Mouse (Mus musculus) lung, postnatal 0 days (tissue): ENCODE measurements around the gene Calhm2.

Experiments
- CTCF ChIP-seq: IDR thresholded peaks from 2 replicates; pipeline ENCODE4 v1.5.1; 2016; ENCODE audit warnings: antibody characterized with exemption, mild to moderate bottlenecking
- EP300 ChIP-seq: IDR thresholded peaks from 2 replicates; pipeline ENCODE4 v1.6.1; 2016; ENCODE audit warnings: antibody characterized with exemption, mild to moderate bottlenecking, control low read depth

GRCm38 (mm10) chr19:47090550-47091156 lies 47.4 kb downstream of the Calhm2 start, which contains the start of the genes Usmg5 and Pdcd11:
- TF ChIP-seq CTCF (no peak), EP300 (no peak)
